Mouse (Mus musculus): ENCODE measurements around the gene Gbf1.

- TF ChIP-seq POLR2A (IDR thresholded peaks at IDR 0.05; ENCODE audit: insufficient read depth, low read depth, low read length) (peak; percentile 95), EP300 (IDR thresholded peaks at IDR 0.05; ENCODE audit: insufficient read depth, low read depth, low read length) (peak; percentile 38; the same call in 1 of the 2 replicates), CTCF (IDR thresholded peaks at IDR 0.05) (peak; percentile 94)
Measured at GRCm38 (mm10) chr19:46304216-46304841, 152.0 kb downstream of the Gbf1 start, which contains the start of gene Nfkb2.
